Mouse (Mus musculus): ENCODE data around the gene Atp5f1.

GRCm38 (mm10) chr3:105901468-105901867 lies 58.4 kb downstream of the Atp5f1 start:
- TF ChIP-seq POLR2A (IDR thresholded peaks at IDR 0.05; ENCODE audit: borderline replicate concordance, extremely low read depth, low read depth, low read length) = no peak
- TF ChIP-seq CTCF (IDR thresholded peaks at IDR 0.05; ENCODE audit: insufficient read depth, low read length) = no peak
